Mouse (Mus musculus) heart, embryonic 13.5 days (tissue): ENCODE measurements at regions not wholly inside any gene's neighbourhood (a gene's known extent, or its start where the extent isn't known, plus 50 kb on each side); places are given as distances from the start of the nearest gene placed in this dataset.
A peak's percentile ranks its signal among the peaks of the same experiment; 100 is the strongest.

ENCODE experiments used
- ATAC-seq: fragments of 200-750 bp; cut with Nextera tagmentation; 2 replicates; pipeline ENCODE4 v1.8.0; 2017; ENCODE audit warnings: moderate TSS enrichment; ENCODE audit not compliant: insufficient number of reproducible peaks, low FRiP score, low TSS enrichment; ENCODE audit errors: extremely low read depth
- H3K27ac ChIP-seq: fragments of 300-500 bp; sonication (generic); replicated peaks from 2 replicates; pipeline ENCODE4 v1.5.1; 2015; ENCODE audit warnings: moderate library complexity, mild to moderate bottlenecking, inconsistent platforms
- H3K27me3 ChIP-seq: fragments of 300-500 bp; sonication (generic); replicated peaks from 2 replicates; pipeline ENCODE4 v1.6.1; 2015; ENCODE audit warnings: mild to moderate bottlenecking, inconsistent platforms
- H3K36me3 ChIP-seq: fragments of 300-500 bp; sonication (generic); 2 replicates; pipeline ENCODE4 v1.6.1; 2015; ENCODE audit warnings: mild to moderate bottlenecking, inconsistent platforms
- H3K4me1 ChIP-seq: fragments of 300-500 bp; sonication (generic); 2 replicates; pipeline ENCODE4 v1.6.1; 2015; ENCODE audit warnings: inconsistent platforms
- H3K4me2 ChIP-seq: fragments of 300-500 bp; sonication (generic); 2 replicates; pipeline ENCODE4 v1.6.1; 2015; ENCODE audit warnings: inconsistent platforms, mild to moderate bottlenecking, moderate library complexity
- H3K4me3 ChIP-seq: fragments of 300-500 bp; sonication (generic); 2 replicates; pipeline ENCODE4 v1.5.1; 2015; ENCODE audit warnings: moderate library complexity, mild to moderate bottlenecking, inconsistent platforms
- H3K9ac ChIP-seq: fragments of 300-500 bp; sonication (generic); 2 replicates; pipeline ENCODE4 v1.6.1; 2015; ENCODE audit warnings: inconsistent platforms, mild to moderate bottlenecking, moderate library complexity
- H3K9me3 ChIP-seq: fragments of 300-500 bp; sonication (generic); 2 replicates; pipeline ENCODE4 v1.6.1; 2016; ENCODE audit warnings: inconsistent platforms
- WGBS: fragments of 180-500 bp; shearing (Covaris S2); methylation state at CpG from one replicate; pipeline ENCODE4 v1.1.7; 2015; ENCODE audit warnings: mixed read lengths; 5-methylcytosine and 5-hydroxymethylcytosine counted together

GRCm38 (mm10) chr7:55710872-55711558 lies 57.0 kb upstream of the Siglech start:
- peak; percentile 46; the same call in 1 of the 2 replicates for ATAC-seq

More at GRCm38 (mm10) chr7:55710872-55711558, 57.0 kb upstream of the Siglech start:
- Histone ChIP-seq H3K4me2 (no peak overlapping the region), H3K4me1 (no peaks in the 10 kb centered on the region), H3K36me3 (no peaks in the 10 kb centered on the region), H3K9me3 (no peaks in the 10 kb centered on the region), H3K27ac (no peak overlapping the region), H3K4me3 (no peak overlapping the region), H3K27me3 (no peaks in the 10 kb centered on the region), H3K9ac (no peak overlapping the region)
- 10% methylated on average over 11 of the region's 11 CpGs for WGBS
